In the genomic region with DNA sequence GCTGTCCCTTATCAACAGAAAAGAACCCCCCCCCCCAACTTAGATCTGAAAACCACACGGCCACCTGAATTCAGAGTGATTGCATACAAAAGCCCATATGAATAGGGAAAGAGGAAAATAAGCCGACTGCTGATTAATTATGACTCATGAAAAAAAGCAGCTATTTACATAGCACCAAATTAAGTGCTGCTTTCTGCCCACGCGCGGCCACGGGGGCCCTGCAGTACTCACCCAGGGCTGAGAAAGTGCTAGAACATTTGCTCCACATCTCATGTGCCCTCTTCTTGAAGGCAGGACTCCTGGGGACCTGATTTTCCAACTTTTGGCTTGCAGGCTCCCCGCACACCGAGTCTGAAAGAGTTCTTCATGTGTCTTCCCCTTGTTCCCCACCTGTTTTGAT, we compare ENCODE assay signal across 23 mouse cellular contexts. TPM values are rescaled to one million over a fixed set of nuclear protein-coding genes. Genes with fewer than 3 reads are reported as not detected.
"Had no signal": no experiment of that assay in that cellular context is flagged by ENCODE, and none has a peak within 500 bp of the region (broad histone marks: within the 10 kb centered on the region; RNA-seq: fewer than 3 reads in every experiment).

No protein-coding gene starts in this region.

- H3K27me3 ChIP-seq: limb, embryonic 12.5 days; limb, embryonic 15.5 days; midbrain, embryonic 13.5 days; neural tube, embryonic 13.5 days had no signal

- H3K4me1 ChIP-seq: limb, embryonic 12.5 days; limb, embryonic 15.5 days; midbrain, embryonic 10.5 days; midbrain, embryonic 13.5 days; neural tube, embryonic 13.5 days had no signal

- H3K27ac ChIP-seq: kidney, postnatal 0 days; limb, embryonic 12.5 days; limb, embryonic 15.5 days; liver, embryonic 14.5 days; midbrain, embryonic 10.5 days; midbrain, embryonic 13.5 days; neural tube, embryonic 13.5 days had no signal

- ATAC-seq: intestine, embryonic 16.5 days; liver, postnatal 0 days; midbrain, embryonic 13.5 days; midbrain, embryonic 16.5 days had no signal

- DNase-seq: kidney, adult 18-20 months; kidney, postnatal 25 days; left cerebral cortex, postnatal 4 days; liver, postnatal 0 days; lung, embryonic 14.5 days; lung, postnatal 10 days; lung, postnatal 4 days; right cerebral cortex, postnatal 25 days; spleen, adult 18-20 months; thymus, adult 2 months; thymus, postnatal 14 days; thymus, postnatal 4 days had no signal

- H3K9me3 ChIP-seq: limb, embryonic 12.5 days; limb, embryonic 15.5 days; midbrain, embryonic 10.5 days; neural tube, embryonic 13.5 days had no signal

- H3K9ac ChIP-seq: limb, embryonic 12.5 days; limb, embryonic 15.5 days; liver, embryonic 14.5 days; liver, postnatal 0 days; lung, embryonic 14.5 days; midbrain, embryonic 13.5 days; neural tube, embryonic 13.5 days had no signal

- H3K36me3 ChIP-seq: limb, embryonic 12.5 days; limb, embryonic 15.5 days; midbrain, embryonic 10.5 days; midbrain, embryonic 13.5 days; neural tube, embryonic 13.5 days had no signal

- H3K4me3 ChIP-seq: limb, embryonic 12.5 days; limb, embryonic 15.5 days; midbrain, embryonic 10.5 days; midbrain, embryonic 13.5 days; myocyte; neural tube, embryonic 13.5 days had no signal

RNA-seq across cellular contexts. Expression of gene 2010300C02Rik, which starts 10.1 kb away (rescaled TPM):
- total RNA-seq: monocyte, adult 5-6 weeks had no signal
- polyA plus RNA-seq: myocyte had no signal
